Mouse (Mus musculus) ES-Bruce4 (cell line): ENCODE data around the gene Zfp335. TPM values are rescaled to one million over a fixed set of nuclear protein-coding genes. Genes with fewer than 3 reads are reported as not detected.

Experiments used
- H3K27ac ChIP-seq: 2 replicates; pipeline ENCODE4 v1.5.1; 2012; ENCODE audit warnings: low read length, inconsistent platforms; ENCODE audit not compliant: insufficient read depth
- H3K27me3 ChIP-seq: 2 replicates; pipeline ENCODE4 v1.6.1; 2012; ENCODE audit warnings: mild to moderate bottlenecking, low read length, inconsistent platforms; ENCODE audit not compliant: control insufficient read depth, poor library complexity, insufficient read depth, severe bottlenecking
- H3K36me3 ChIP-seq: 2 replicates; pipeline ENCODE4 v1.6.1; 2012; ENCODE audit warnings: inconsistent platforms, mild to moderate bottlenecking, low read length, moderate library complexity; ENCODE audit not compliant: control insufficient read depth, poor library complexity, insufficient read depth, severe bottlenecking
- H3K4me1 ChIP-seq: one replicate; pipeline ENCODE4 v1.8.1; 2011; ENCODE audit warnings: low read length; ENCODE audit not compliant: control insufficient read depth, insufficient read depth
- H3K4me3 ChIP-seq: 2 replicates; pipeline ENCODE4 v1.5.1; 2011; ENCODE audit warnings: low read depth, mild to moderate bottlenecking, low read length
- H3K9ac ChIP-seq: 2 replicates; pipeline ENCODE4 v1.6.1; 2012; ENCODE audit warnings: low read depth, mild to moderate bottlenecking, inconsistent platforms; ENCODE audit not compliant: poor library complexity, severe bottlenecking
- H3K9me3 ChIP-seq: replicated peaks from 2 replicates; pipeline ENCODE4 v1.6.1; 2012; ENCODE audit warnings: mild to moderate bottlenecking, low read length, inconsistent platforms; ENCODE audit not compliant: control insufficient read depth, poor library complexity, insufficient read depth, severe bottlenecking
- CTCF ChIP-seq: IDR thresholded peaks from one replicate; pipeline ENCODE4 v1.8.1; 2011; ENCODE audit warnings: low read depth, low read length
- EP300 ChIP-seq: IDR thresholded peaks from 2 replicates; pipeline ENCODE4 v1.6.1; 2011; ENCODE audit warnings: low read depth, low read length; ENCODE audit not compliant: insufficient read depth
- POLR2A ChIP-seq: IDR thresholded peaks from one replicate; pipeline ENCODE4 v1.8.1; 2011; ENCODE audit warnings: low read length; ENCODE audit not compliant: insufficient read depth
- polyA plus RNA-seq: library from polyadenylated mRNA; stranded (reverse); fragments of >200 nt; gene quantifications from 2 replicates; pipeline ENCODE4 v1.2.4, GENCODE M21; 2011; ENCODE audit warnings: low read depth; ENCODE audit not compliant: missing spikeins, insufficient read depth, insufficient read length

The Zfp335 gene
- polyA plus RNA-seq, 1 experiment: 10.6 TPM

DNA sequence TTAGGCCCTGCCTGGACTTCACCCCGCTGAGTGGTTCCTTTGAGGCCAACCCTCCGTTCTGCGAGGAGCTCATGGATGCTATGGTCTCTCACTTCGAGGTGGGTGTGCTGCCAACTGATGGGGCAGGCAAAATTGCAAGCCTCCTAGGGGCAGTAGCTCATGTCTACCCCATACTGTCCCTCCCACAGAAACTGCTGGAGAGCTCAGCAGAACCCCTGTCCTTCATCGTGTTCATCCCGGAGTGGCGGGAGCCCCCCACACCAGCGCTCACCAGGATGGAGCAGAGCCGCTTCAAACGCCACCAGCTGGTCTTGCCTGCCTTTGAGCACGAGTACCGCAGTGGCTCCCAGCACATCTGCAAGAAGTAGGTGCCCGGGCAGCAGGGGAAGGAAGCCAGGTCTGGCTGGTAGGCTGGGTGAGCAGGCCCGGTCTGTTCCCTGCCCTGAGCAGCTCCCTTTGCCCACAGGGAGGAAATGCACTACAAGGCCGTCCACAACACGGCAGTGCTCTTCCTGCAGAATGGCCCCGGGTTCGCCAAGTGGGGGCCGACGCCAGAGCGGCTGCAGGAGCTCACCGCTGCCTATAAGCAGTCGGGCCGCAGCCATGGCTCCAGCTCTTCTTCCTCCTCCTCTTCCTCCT, 21.0 kb downstream of the Zfp335 start:
- TF ChIP-seq CTCF: no peak
- TF ChIP-seq POLR2A: no peak
- no peak for TF ChIP-seq EP300
- H3K4me1 ChIP-seq: no peaks in the 10 kb centered on the region
- H3K9me3 ChIP-seq: no peaks in the 10 kb centered on the region
- peaks cover 49% of the 10 kb centered on the region for H3K36me3 ChIP-seq
- no peaks in the 10 kb centered on the region for H3K27me3 ChIP-seq
- no peak overlapping the region for H3K9ac ChIP-seq
- no peak overlapping the region for H3K27ac ChIP-seq
- H3K4me3 ChIP-seq: no peak overlapping the region

DNA sequence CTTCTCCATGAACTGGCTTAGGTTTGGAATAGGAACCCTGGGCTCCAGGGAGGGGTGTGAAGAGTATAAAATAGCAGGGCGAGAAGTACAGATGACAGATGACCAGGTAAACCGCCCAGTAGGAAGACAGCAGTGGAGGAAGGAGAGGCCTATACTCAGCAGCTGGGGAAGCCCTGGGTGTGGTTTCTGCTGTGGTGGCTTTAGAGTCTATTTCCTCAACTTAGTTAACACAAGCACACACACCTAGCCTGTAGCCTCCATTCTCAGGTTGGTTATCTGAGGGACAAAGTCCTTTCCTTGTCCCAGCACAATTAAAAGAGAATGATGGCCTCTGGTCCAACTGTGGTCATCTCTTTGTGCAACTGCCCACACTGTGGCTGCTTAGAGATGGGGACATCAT, 21.6 kb downstream of the Zfp335 start:
- Histone ChIP-seq H3K4me3 (no peak overlapping the region), H3K27ac (no peak overlapping the region), H3K4me1 (no peaks in the 10 kb centered on the region), H3K9me3 (no peaks in the 10 kb centered on the region), H3K36me3 (peaks cover 50% of the 10 kb centered on the region), H3K9ac (no peak overlapping the region), H3K27me3 (no peaks in the 10 kb centered on the region)
- TF ChIP-seq CTCF (no peak), POLR2A (no peak), EP300 (no peak)

DNA sequence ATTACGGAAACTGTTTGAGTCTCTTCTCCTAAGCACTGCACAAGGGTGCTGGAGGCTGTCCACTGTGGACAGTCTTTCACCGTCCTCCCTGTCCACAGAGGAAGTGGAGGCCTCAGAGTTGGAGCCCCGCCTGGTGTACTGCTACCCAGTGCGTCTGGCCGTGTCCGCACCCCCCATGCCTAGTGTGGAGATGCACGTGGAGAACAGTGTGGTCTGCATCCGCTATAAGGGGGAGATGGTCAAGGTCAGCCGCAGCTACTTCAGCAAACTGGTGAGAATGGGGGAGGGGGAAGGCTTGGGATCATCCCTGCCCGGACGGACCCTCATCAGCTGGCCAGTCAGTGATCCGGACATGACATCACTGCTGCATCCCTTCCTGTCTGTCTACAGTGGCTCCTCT, 22.6 kb downstream of the Zfp335 start:
- Histone ChIP-seq H3K4me1 (no peaks in the 10 kb centered on the region), H3K36me3 (peaks cover 48% of the 10 kb centered on the region), H3K9ac (no peak overlapping the region), H3K27me3 (no peaks in the 10 kb centered on the region), H3K27ac (no peak overlapping the region), H3K9me3 (no peaks in the 10 kb centered on the region), H3K4me3 (no peak overlapping the region)
- no peak for TF ChIP-seq CTCF
- no peak for TF ChIP-seq POLR2A
- no peak for TF ChIP-seq EP300

DNA sequence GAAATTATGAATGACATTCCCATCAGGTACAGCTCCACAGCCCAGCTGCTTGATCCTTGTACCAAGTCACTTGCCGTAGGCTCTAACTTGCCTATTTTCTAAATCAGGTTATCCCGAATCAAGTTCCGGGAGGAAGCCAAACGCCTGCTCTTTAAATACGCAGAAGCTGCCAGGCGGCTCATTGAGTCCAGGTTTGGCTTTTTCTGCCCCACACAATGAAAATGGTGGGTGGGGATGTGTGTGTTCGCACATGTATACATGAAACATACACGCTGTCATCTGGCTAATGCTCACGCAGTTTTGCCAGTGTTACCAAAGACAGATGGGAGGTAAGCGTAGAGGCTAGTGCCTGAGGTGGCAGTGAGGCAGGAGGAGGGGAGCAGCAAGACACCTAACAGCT, 24.9 kb downstream of the Zfp335 start:
- Histone ChIP-seq H3K27ac (no peak overlapping the region), H3K4me1 (no peaks in the 10 kb centered on the region), H3K9ac (no peak overlapping the region), H3K36me3 (peaks cover 33% of the 10 kb centered on the region), H3K9me3 (no peaks in the 10 kb centered on the region), H3K27me3 (no peaks in the 10 kb centered on the region), H3K4me3 (no peak overlapping the region)
- TF ChIP-seq EP300 (no peak), CTCF (no peak), POLR2A (no peak)

DNA sequence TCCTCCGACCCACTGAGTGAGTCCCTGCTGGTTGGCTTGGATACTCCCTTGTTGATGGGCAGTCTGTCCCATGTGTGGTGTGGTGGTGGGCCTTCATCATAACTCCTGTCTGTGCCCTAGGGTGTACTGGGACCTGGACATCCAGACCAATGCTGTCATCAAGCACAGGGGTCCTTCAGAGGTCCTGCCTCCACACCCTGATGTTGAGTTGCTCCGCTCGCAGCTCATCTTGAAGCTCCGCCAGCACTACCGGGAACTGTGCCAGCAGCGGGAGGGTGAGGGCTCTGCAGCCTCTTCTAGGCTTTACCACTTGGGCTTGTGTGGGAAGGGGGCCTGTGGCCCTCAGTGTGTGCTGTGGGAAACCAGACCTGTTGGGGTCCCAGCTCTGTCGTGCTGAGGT, 25.8 kb downstream of the Zfp335 start:
- no peak for TF ChIP-seq CTCF
- TF ChIP-seq EP300: no peak
- TF ChIP-seq POLR2A: no peak
- Histone ChIP-seq H3K9me3 (no peaks in the 10 kb centered on the region), H3K36me3 (peaks cover 28% of the 10 kb centered on the region), H3K4me3 (no peak overlapping the region), H3K9ac (no peak overlapping the region), H3K27ac (no peak overlapping the region), H3K4me1 (no peaks in the 10 kb centered on the region), H3K27me3 (no peaks in the 10 kb centered on the region)

DNA sequence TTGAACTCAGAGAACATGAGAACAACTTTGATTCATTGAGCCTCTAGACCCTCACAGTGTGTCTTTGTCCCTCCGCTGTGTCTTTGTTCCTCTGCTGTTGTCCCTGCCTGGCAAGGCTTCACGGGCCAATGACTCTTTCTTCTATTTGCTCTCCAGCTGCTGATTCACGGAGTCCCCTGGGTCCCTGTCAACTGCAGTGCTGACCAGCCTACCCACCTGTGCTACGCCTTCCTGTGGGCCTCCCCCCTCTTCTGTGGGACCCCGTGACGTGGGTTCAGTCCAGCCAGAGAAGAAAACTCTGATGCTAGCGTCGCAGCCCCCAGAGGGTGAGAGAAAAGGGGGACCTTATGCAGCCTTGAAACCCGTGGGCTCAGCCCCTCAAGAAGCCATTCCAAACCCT, 28.9 kb downstream of the Zfp335 start:
- H3K36me3 ChIP-seq: peaks cover 15% of the 10 kb centered on the region
- no peak overlapping the region for H3K4me3 ChIP-seq
- TF ChIP-seq CTCF: no peak
- no peak for TF ChIP-seq EP300
- no peak for TF ChIP-seq POLR2A
- H3K9ac ChIP-seq: no peak overlapping the region
- H3K4me1 ChIP-seq: no peaks in the 10 kb centered on the region
- H3K27me3 ChIP-seq: no peaks in the 10 kb centered on the region
- no peak overlapping the region for H3K27ac ChIP-seq
- no peaks in the 10 kb centered on the region for H3K9me3 ChIP-seq
